Mouse (Mus musculus) stomach, postnatal 0 days (tissue): ENCODE measurements at regions not wholly inside any gene's neighbourhood (a gene's known extent, or its start where the extent isn't known, plus 50 kb on each side); places are given as distances from the start of the nearest gene placed in this dataset.

Source experiments
- CTCF ChIP-seq: IDR thresholded peaks from 2 replicates; pipeline ENCODE4 v1.5.1; 2016; ENCODE audit warnings: antibody characterized with exemption, low read depth, mild to moderate bottlenecking, moderate library complexity
- EP300 ChIP-seq: optimal IDR thresholded peaks from 2 replicates; pipeline ENCODE3; 2016; ENCODE audit warnings: antibody characterized with exemption

DNA sequence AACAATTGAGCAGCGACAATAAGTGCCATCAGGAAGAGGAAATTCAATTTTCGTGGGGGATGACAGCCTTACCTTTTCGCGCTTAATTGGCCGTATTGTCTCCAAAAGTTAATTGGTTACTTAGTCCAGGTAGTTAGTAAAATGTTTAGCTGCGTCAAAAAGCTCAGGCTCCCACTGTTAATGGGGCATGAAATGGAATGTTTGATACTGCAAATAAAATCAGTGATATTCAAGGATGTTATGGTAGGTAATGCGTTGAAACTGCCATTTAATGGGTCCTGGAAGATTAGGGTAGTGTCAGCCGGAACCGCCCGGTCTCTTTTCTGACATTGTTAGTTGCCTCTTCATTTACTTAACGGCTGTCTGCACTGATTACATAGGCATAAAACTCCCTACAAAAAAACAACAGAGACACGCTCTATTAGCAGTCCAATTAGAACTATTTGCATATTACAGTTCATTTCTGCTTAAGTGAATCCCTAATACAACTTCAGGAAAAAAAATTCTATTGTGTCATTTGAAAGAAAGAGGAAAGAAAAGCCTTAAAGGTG lies 161.0 kb downstream of the Gm10295 start:
- TF ChIP-seq CTCF (no peak), EP300 (no peak)
